Mouse (Mus musculus): ENCODE measurements around the gene Mprip. TPM values are rescaled to one million over a fixed set of nuclear protein-coding genes. Genes with fewer than 3 reads are reported as not detected.

Gene Mprip
- polyA plus RNA-seq, 1 experiment from 2014 or later = 51.1 TPM

- no peak for ATAC-seq (replicated peaks; ENCODE audit: insufficient number of reproducible peaks, low FRiP score, low TSS enrichment)
- no peak overlapping the region for H3K4me2 ChIP-seq
Measured at GRCm38 (mm10) chr11:59745851-59746250, 84.7 kb downstream of the Mprip start.

GRCm38 (mm10) chr11:59746614-59747013 is 85.5 kb downstream of the Mprip start:
- 93% methylated on average over 2 of the region's 2 CpGs for WGBS (ENCODE audit: insufficient replicate concordance)
- H3K4me2 ChIP-seq = no peak overlapping the region
- peaks cover 34% of the 10 kb centered on the region for H3K36me3 ChIP-seq (ENCODE audit: control insufficient read depth, insufficient read depth, low read length)

More at GRCm38 (mm10) chr11:59745851-59746250, 84.7 kb downstream of the Mprip start:
- Histone ChIP-seq H3K4me3 (ENCODE audit: low read depth, low read length) (no peak overlapping the region), H3K27me3 (ENCODE audit: control insufficient read depth, insufficient read depth, low read length) (no peaks in the 10 kb centered on the region), H3K36me3 (ENCODE audit: control insufficient read depth, insufficient read depth, low read length) (peaks cover 41% of the 10 kb centered on the region), H3K4me1 (ENCODE audit: control insufficient read depth, insufficient read depth, low read length) (no peaks in the 10 kb centered on the region), H3K9me3 (replicated peaks; ENCODE audit: control insufficient read depth, low read length) (no peaks in the 10 kb centered on the region), H3K27ac (ENCODE audit: low read depth, low read length) (no peak overlapping the region), H3K9ac (ENCODE audit: low read depth, low read length) (no peak overlapping the region)
- WGBS (ENCODE audit: insufficient replicate concordance) = 85% methylated on average over 5 of the region's 5 CpGs

GRCm38 (mm10) chr11:59749050-59749449 is 87.9 kb downstream of the Mprip start:
- 89% methylated on average over 3 of the region's 3 CpGs for WGBS (ENCODE audit: insufficient replicate concordance)
- no peak for ATAC-seq (replicated peaks; ENCODE audit: insufficient number of reproducible peaks, low FRiP score, low TSS enrichment)

More at GRCm38 (mm10) chr11:59746614-59747013, 85.5 kb downstream of the Mprip start:
- no peaks in the 10 kb centered on the region for H3K27me3 ChIP-seq (ENCODE audit: control insufficient read depth, insufficient read depth, low read length)
- no peak for ATAC-seq (replicated peaks; ENCODE audit: insufficient number of reproducible peaks, low FRiP score, low TSS enrichment)
- no peaks in the 10 kb centered on the region for H3K9me3 ChIP-seq (replicated peaks; ENCODE audit: control insufficient read depth, low read length)
- no peak overlapping the region for H3K4me3 ChIP-seq (ENCODE audit: low read depth, low read length)
- no peak overlapping the region for H3K27ac ChIP-seq (ENCODE audit: low read depth, low read length)
- no peak overlapping the region for H3K9ac ChIP-seq (ENCODE audit: low read depth, low read length)
- H3K4me1 ChIP-seq (ENCODE audit: control insufficient read depth, insufficient read depth, low read length) = no peaks in the 10 kb centered on the region

GRCm38 (mm10) chr11:59754504-59754903 is 93.4 kb downstream of the Mprip start:
- Histone ChIP-seq H3K4me2 (no peak overlapping the region), H3K4me1 (ENCODE audit: control insufficient read depth, insufficient read depth, low read length) (peaks cover 11% of the 10 kb centered on the region), H3K36me3 (ENCODE audit: control insufficient read depth, insufficient read depth, low read length) (peaks cover 42% of the 10 kb centered on the region), H3K9ac (ENCODE audit: low read depth, low read length) (no peak overlapping the region), H3K4me3 (ENCODE audit: low read depth, low read length) (no peak overlapping the region), H3K27me3 (ENCODE audit: control insufficient read depth, insufficient read depth, low read length) (no peaks in the 10 kb centered on the region), H3K27ac (ENCODE audit: low read depth, low read length) (no peak overlapping the region), H3K9me3 (replicated peaks; ENCODE audit: control insufficient read depth, low read length) (no peaks in the 10 kb centered on the region)
- 93% methylated on average over 6 of the region's 6 CpGs for WGBS (ENCODE audit: insufficient replicate concordance)
- ATAC-seq (replicated peaks; ENCODE audit: insufficient number of reproducible peaks, low FRiP score, low TSS enrichment) = no peak

More at GRCm38 (mm10) chr11:59749050-59749449, 87.9 kb downstream of the Mprip start:
- no peaks in the 10 kb centered on the region for H3K9me3 ChIP-seq (replicated peaks; ENCODE audit: control insufficient read depth, low read length)
- no peak overlapping the region for H3K4me3 ChIP-seq (ENCODE audit: low read depth, low read length)
- H3K36me3 ChIP-seq (ENCODE audit: control insufficient read depth, insufficient read depth, low read length) = peaks cover 34% of the 10 kb centered on the region
- no peaks in the 10 kb centered on the region for H3K4me1 ChIP-seq (ENCODE audit: control insufficient read depth, insufficient read depth, low read length)
- no peak overlapping the region for H3K4me2 ChIP-seq
- H3K27ac ChIP-seq (ENCODE audit: low read depth, low read length) = no peak overlapping the region
- H3K9ac ChIP-seq (ENCODE audit: low read depth, low read length) = no peak overlapping the region
- no peaks in the 10 kb centered on the region for H3K27me3 ChIP-seq (ENCODE audit: control insufficient read depth, insufficient read depth, low read length)

- Histone ChIP-seq H3K27me3 (ENCODE audit: control insufficient read depth, insufficient read depth, low read length) (no peaks in the 10 kb centered on the region), H3K4me1 (ENCODE audit: control insufficient read depth, insufficient read depth, low read length) (peaks cover 16% of the 10 kb centered on the region), H3K27ac (ENCODE audit: low read depth, low read length) (no peak overlapping the region), H3K4me2 (no peak overlapping the region), H3K4me3 (ENCODE audit: low read depth, low read length) (no peak overlapping the region), H3K36me3 (ENCODE audit: control insufficient read depth, insufficient read depth, low read length) (peaks cover 52% of the 10 kb centered on the region), H3K9me3 (replicated peaks; ENCODE audit: control insufficient read depth, low read length) (no peaks in the 10 kb centered on the region), H3K9ac (ENCODE audit: low read depth, low read length) (no peak overlapping the region)
- WGBS (ENCODE audit: insufficient replicate concordance) = 87% methylated on average over 4 of the region's 4 CpGs
- no peak for ATAC-seq (replicated peaks; ENCODE audit: insufficient number of reproducible peaks, low FRiP score, low TSS enrichment)
Measured at GRCm38 (mm10) chr11:59756351-59756750, 95.2 kb downstream of the Mprip start.

- Histone ChIP-seq H3K36me3 (ENCODE audit: control insufficient read depth, insufficient read depth, low read length) (peaks cover 44% of the 10 kb centered on the region), H3K27ac (ENCODE audit: low read depth, low read length) (peak overlapping the region; percentile 15; the same call in 1 of the 2 replicates)
Measured at GRCm38 (mm10) chr11:59758191-59758985, 97.3 kb downstream of the Mprip start.

GRCm38 (mm10) chr11:59759178-59759577 is 98.1 kb downstream of the Mprip start:
- peaks cover 16% of the 10 kb centered on the region for H3K4me1 ChIP-seq (ENCODE audit: control insufficient read depth, insufficient read depth, low read length)
- H3K36me3 ChIP-seq (ENCODE audit: control insufficient read depth, insufficient read depth, low read length) = peaks cover 47% of the 10 kb centered on the region
- no peak for ATAC-seq (replicated peaks; ENCODE audit: insufficient number of reproducible peaks, low FRiP score, low TSS enrichment)
- H3K9ac ChIP-seq (ENCODE audit: low read depth, low read length) = peak overlapping the region; percentile 31; the same call in 1 of the 2 replicates
- no peaks in the 10 kb centered on the region for H3K9me3 ChIP-seq (replicated peaks; ENCODE audit: control insufficient read depth, low read length)
- 65% methylated on average over 4 of the region's 4 CpGs for WGBS (ENCODE audit: insufficient replicate concordance)
- peak overlapping the region; percentile 16; the same call in 1 of the 2 replicates for H3K4me2 ChIP-seq
- no peaks in the 10 kb centered on the region for H3K27me3 ChIP-seq (ENCODE audit: control insufficient read depth, insufficient read depth, low read length)
- no peak overlapping the region for H3K4me3 ChIP-seq (ENCODE audit: low read depth, low read length)
- no peak overlapping the region for H3K27ac ChIP-seq (ENCODE audit: low read depth, low read length)

More at GRCm38 (mm10) chr11:59758191-59758985, 97.3 kb downstream of the Mprip start:
- WGBS (ENCODE audit: insufficient replicate concordance) = 84% methylated on average over 9 of the region's 9 CpGs
- no peak overlapping the region for H3K4me2 ChIP-seq
- H3K9ac ChIP-seq (ENCODE audit: low read depth, low read length) = no peak overlapping the region; the same call in 1 of the 2 replicates
- no peak for ATAC-seq (replicated peaks; ENCODE audit: insufficient number of reproducible peaks, low FRiP score, low TSS enrichment)
- H3K9me3 ChIP-seq (replicated peaks; ENCODE audit: control insufficient read depth, low read length) = no peaks in the 10 kb centered on the region
- H3K27me3 ChIP-seq (ENCODE audit: control insufficient read depth, insufficient read depth, low read length) = no peaks in the 10 kb centered on the region
- peaks cover 16% of the 10 kb centered on the region for H3K4me1 ChIP-seq (ENCODE audit: control insufficient read depth, insufficient read depth, low read length)
- H3K4me3 ChIP-seq (ENCODE audit: low read depth, low read length) = no peak overlapping the region

GRCm38 (mm10) chr11:59759626-59760025 is 98.5 kb downstream of the Mprip start:
- peak overlapping the region; percentile 16; the same call in 1 of the 2 replicates for H3K4me2 ChIP-seq
- H3K9ac ChIP-seq (ENCODE audit: low read depth, low read length) = no peak overlapping the region
- peaks cover 16% of the 10 kb centered on the region for H3K4me1 ChIP-seq (ENCODE audit: control insufficient read depth, insufficient read depth, low read length)
- WGBS (ENCODE audit: insufficient replicate concordance) = 80% methylated on average over 2 of the region's 2 CpGs
- no peaks in the 10 kb centered on the region for H3K9me3 ChIP-seq (replicated peaks; ENCODE audit: control insufficient read depth, low read length)
- no peak for ATAC-seq (replicated peaks; ENCODE audit: insufficient number of reproducible peaks, low FRiP score, low TSS enrichment)
- H3K27ac ChIP-seq (ENCODE audit: low read depth, low read length) = no peak overlapping the region
- H3K4me3 ChIP-seq (ENCODE audit: low read depth, low read length) = no peak overlapping the region
- H3K27me3 ChIP-seq (ENCODE audit: control insufficient read depth, insufficient read depth, low read length) = no peaks in the 10 kb centered on the region
- peaks cover 47% of the 10 kb centered on the region for H3K36me3 ChIP-seq (ENCODE audit: control insufficient read depth, insufficient read depth, low read length)

Measured in heart, embryonic 11.5 days (tissue).